Mouse (Mus musculus): ENCODE results near the gene Mfsd14a.

DNA sequence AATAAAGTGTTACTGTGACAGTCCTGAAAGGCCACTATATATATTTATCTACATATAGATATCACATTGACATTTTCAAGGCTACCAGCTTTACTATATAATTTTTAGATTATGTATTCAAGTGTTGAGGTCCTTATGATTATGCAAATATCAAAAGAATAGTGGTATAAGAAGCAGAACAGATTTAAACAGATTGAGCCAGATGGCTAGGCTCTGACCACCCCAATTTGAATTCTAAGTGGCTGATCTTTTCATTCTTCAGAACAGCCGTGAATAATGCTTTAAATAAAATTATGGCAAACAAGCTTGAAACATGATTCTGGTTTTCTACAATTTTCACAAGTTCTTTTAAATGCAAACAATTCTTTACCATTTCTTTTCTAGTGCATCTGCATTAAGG is 31.0 kb downstream of the Mfsd14a start:
- TF ChIP-seq EP300 (IDR thresholded peaks at IDR 0.05; ENCODE audit: low read depth) (no peak), CTCF (IDR thresholded peaks at IDR 0.05; ENCODE audit: low read depth) (no peak)
